Mouse (Mus musculus) fat pad, adult 2 months (tissue): Measurements from ENCODE around the gene Tnfrsf26.
"Not testable (repeated sequence)": the region's sequence is repeated elsewhere in the genome, so short reads cannot be mapped to it uniquely, and the experiment has no call there.

Source experiments
- DNase-seq: peaks from one replicate; pipeline ENCODE4 v3.0.0-alpha.2; 2011; ENCODE audit warnings: low read depth, low spot score; ENCODE audit errors: extremely low read depth

The Tnfrsf26 gene

GRCm38 (mm10) chr7:143628540-143628939, at the start of gene Tnfrsf26:
Tnfrsf26 (minus strand) TSS chr7:143628722.
- no peak for DNase-seq

- DNase-seq = no peak
Measured at GRCm38 (mm10) chr7:143666427-143667311, 38.1 kb upstream of the Tnfrsf26 start.

- no peak for DNase-seq
Measured at GRCm38 (mm10) chr7:143663470-143663869, 34.9 kb upstream of the Tnfrsf26 start.

GRCm38 (mm10) chr7:143660797-143661196, 32.3 kb upstream of the Tnfrsf26 start:
- no peak for DNase-seq

DNA sequence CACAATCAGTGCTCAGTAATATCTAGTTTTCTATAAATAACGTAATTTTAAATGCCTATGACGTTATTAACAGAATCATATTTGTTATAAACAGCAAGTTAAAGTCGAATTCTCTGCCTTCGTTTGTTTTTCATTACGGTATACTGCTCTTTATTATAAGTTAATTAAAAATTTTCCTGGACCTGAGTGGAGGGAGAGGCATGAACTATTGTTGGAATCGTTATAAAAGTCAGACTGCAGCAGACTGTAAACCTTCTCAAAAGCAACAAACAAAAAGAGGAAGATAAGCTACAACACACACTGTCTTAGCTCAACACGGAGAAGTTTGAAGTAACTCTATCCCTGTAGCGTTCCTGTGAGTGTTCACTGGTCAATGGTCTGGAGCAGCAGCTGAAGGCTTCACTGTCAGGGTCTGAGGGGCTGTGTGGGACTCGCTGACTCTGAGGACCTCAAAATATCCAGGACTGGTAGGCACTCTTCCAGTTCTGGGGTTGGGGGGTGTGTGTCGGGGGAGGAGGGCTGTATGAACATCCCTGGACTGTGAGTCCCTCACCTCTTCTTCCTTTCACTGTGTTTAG, 21.3 kb upstream of the Tnfrsf26 start:
- DNase-seq = not testable (repeated sequence)

DNA sequence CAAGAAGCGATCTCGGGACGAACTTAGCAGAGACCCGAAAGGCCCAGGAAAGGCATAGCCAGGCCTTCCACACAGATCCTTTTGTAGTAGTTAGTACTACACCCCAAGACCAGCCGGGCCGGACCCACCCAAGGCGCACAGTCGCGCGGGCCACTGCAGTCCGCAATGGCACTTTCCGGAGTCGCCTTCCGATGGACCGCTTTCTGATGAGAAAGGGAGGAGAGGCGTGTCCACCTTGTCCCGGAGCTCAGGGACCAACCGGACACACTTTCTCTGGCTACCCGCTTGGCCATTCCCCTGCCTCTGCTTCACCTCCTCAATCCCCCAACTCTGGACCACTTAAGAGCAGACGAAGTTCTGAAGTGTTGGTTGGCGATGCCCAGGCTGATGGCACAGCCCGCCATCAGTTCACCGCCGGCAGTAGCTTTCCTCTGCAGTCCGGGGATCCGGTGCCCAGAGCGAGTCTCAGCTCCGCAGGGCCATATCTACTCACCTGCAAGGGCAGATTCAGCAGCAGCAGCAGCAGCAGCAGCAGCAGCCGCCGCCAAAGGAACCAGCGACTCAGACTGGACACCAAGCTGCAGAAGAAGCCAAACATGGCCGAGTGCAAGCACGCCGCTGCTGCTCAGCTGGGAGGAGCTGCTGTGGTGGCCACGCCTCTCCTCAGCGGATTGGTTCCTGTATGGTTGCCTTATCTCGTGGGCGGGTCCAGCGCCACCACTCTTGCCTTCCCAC, 20.7 kb upstream of the Tnfrsf26 start, which contains the start of gene Tnfrsf22:
Gene Tnfrsf22 (minus strand): TSS at position 628 of the 735 bp plus-strand sequence.
- peak; percentile 5 for DNase-seq

DNA sequence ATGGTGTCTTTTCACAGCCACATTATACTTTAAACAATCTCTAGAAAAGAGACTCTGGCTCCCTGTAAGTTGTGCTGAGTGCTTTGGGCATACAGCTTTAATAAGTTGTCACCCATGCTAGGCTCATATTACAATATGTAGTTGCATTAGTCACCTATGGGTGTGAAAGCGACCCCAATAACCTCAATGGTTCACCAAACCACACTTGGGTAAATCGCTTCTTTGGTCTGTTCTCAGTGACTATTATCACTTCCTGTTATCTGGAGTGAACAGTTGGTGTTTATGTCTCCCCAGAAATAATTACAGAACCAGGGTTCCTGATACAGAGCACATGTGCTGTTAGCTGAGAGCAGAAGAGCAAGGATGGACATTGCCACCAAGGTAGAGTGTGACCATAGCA, 15.4 kb upstream of the Tnfrsf26 start:
- not testable (repeated sequence) for DNase-seq

GRCm38 (mm10) chr7:143636674-143637073, 8.2 kb upstream of the Tnfrsf26 start:
- DNase-seq = no peak

GRCm38 (mm10) chr7:143631503-143631902, 3.0 kb upstream of the Tnfrsf26 start:
- DNase-seq = peak; percentile 14

- DNase-seq = no peak
Measured at GRCm38 (mm10) chr7:143629501-143629900, 979 bp upstream of the Tnfrsf26 start.

DNA sequence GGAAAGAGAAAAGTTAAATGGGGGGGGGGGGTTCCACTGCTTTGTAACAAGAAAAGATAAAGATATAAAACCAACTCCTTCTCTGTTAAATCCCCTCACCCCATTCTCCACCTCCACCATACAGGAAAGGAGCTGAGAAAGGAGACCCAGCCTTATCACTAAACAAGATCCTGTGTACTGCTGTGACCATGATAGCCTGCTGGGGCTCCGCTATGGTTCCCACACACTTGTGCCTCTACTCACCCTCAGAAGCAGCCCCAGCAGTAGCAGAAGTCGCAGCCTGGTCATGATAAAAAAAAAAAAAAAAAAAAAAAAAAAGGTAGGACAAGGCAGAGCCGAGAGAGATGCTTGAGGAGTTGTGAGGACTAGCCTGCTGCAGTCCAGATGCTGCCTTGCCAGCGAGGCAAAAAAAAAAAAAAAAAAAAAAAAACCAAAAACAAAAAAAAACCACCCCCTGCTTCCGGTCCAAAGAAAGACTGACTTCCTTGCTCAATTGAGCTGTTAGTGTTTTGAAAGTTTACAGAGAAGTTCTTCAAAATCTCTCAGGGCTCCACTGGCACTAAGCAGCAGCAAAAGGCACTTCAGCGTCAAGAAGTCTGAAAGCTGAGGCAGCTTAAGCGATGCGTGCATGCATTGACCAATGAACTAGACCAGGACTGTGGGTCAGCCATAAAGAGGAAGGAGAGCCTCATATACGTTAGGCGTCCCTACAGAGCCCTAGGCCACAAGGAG, 801 bp downstream of the Tnfrsf26 start:
- no peak for DNase-seq

DNA sequence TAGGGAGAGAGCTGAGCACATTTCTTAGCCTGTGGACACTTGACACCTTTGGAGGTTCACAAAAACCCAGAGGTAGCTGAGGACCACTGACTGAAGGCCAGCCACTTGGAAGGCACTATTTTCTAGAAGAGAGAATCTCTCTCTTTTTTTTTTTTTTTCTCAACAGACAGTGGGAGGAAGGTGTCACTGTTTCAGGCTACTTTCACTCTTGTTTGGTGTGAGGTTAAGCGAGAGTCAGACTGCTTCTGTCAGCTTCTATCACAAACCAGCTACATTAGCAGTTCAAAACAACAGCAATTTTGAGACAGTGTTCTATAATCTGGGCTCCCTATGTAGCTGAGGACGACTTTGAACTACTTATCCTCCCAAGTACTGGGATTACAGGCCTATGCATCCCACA, 2.3 kb downstream of the Tnfrsf26 start:
- DNase-seq = no peak

DNA sequence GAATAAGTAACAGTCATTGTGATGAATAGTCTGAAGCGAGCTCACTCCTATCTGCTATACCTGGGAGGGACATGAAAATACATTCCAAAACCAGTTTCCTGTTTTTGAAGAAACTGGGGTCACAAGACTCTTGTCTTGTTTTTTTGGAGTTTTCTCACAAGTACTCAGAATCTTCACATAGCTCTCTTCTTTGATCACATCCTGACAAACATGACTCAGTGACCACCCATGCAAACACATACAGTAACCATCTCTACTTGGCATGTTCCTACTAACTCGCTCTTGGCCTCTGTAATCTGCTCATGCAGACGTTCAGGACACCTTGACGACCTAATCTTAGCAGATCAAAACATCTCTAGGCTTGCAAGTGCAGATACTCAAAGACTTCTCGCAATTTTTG, 3.4 kb downstream of the Tnfrsf26 start:
- DNase-seq = no peak

DNA sequence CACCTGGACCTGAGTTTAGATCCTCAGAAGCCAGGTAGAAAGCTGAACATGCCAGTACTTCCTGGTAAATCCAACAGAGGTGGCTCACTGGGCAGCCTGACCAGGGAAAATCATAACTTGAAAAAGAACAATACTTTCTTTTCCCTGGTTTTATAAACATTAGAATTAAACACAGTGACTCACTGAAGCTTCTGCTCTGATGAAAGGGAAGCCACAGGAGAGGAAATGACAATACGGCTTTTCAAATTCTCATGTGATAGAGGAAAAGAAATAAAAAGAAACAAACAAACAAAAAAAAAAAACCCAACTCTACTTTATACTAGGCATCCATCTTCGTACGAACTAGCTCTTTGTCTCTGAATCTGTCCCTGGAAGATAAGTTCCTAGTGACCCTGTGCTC, 4.0 kb downstream of the Tnfrsf26 start:
- no peak for DNase-seq

DNA sequence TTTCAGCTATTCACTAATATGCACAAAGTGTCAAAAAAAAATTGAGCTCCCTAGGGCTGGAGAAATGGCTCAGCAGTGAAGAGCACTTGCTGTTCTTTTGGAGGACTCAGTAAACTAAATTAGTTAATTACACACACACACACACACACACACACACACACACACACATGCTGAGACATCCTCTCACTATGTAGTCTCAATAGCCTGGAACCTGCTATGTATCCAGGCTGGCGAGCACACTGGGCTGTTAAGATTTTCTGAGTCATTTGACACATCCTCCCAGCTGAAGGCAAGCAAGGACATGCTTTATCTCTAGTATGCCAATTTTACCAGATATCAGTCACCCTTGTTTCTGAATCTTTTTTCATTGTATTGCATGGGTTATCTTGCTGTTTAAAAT, 7.6 kb downstream of the Tnfrsf26 start:
- DNase-seq = no peak

DNA sequence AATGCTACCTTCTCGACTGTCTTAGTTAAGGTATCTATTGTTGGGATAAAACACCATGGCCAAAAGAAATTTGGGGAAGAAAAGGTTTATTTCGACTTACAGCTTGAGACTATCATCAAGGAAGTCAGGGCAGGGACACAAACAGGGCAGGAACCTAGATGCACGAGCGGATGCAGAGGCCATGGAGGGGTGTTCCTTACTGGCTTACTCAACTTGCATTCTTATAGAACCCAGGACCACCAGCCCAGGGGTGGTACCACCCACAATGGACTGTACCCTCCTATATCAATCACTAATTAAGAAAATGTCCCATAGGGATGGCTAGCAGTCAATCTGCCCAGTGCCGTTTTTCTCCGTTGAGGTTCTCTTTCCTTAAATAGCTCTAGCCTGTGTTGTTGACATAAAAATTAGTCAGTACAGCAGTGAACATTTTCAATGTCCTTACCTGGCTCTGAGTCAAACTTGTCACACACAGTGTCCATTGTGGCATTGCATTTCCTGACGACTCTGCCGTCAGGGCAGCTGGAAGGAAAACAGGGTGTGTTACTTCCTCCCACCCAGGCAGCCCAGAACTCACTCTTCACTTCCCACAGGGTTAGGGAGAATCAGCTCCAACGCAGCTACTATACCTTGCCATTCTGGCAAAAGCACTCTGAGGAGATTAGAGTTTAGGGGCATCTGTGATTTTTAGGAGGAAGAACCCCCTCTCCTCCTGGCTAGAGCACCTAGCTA, 14.0 kb downstream of the Tnfrsf26 start:
- DNase-seq = no peak

GRCm38 (mm10) chr7:143612215-143612614, 16.3 kb downstream of the Tnfrsf26 start:
- no peak for DNase-seq

DNA sequence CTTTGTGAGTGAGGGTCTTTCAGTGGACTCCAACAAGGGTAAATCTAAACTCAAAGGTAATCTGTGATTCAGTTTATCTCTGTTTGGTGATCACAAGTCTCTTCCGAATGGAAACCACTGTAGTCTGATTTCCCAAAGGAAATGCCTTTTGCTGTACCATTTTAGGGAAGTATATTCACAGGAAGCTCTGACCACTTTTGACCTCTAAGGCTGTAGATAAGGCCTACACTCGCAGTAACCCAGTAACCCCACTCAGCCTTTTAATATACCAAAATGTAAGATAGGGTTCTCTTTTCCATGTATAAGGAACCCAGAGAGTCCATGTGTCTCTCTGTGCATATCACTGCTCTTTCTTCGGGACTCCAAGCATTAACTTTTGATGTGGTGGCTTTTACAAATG, 23.2 kb downstream of the Tnfrsf26 start:
- DNase-seq = no peak

GRCm38 (mm10) chr7:143604889-143605288, 23.6 kb downstream of the Tnfrsf26 start:
- no peak for DNase-seq

DNA sequence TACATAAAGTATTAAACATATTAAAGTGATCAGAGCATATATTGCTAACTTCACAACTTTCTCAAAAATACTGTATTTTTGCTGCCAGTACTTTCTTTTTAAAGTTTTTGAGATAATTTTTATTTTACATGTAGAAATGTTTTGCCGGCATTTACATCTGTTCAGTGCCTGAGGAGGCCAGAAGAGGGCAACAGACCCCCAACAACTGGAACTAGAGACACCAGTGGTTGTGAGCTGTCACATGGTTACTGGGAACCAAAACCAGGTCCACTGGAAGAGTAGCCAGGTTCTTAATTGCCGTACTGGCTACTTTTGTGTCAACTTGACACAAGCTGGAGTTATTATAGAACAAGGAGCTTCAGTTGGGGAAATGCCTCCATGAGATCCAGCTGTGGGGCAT, 26.8 kb downstream of the Tnfrsf26 start:
- no peak for DNase-seq
